Mouse (Mus musculus) lung, postnatal 0 days (tissue): ENCODE data around the gene Ager. TPM values are rescaled to one million over a fixed set of nuclear protein-coding genes. Genes with fewer than 3 reads are reported as not detected.

ENCODE experiments used
- ATAC-seq: fragments of 200-750 bp; cut with Nextera tagmentation; 2 replicates; pipeline ENCODE4 v1.8.0; 2017; ENCODE audit warnings: moderate library complexity
- DNase-seq: peaks from one replicate; pipeline ENCODE4 v3.0.0-alpha.2; 2016; ENCODE audit warnings: low spot score
- H3K27ac ChIP-seq: fragments of 300-500 bp; sonication (generic); 2 replicates; pipeline ENCODE4 v1.5.1; 2014; ENCODE audit warnings: antibody characterized with exemption, mild to moderate bottlenecking, low read length, mixed read lengths
- H3K27me3 ChIP-seq: fragments of 300-500 bp; sonication (generic); replicated peaks from 2 replicates; pipeline ENCODE4 v1.6.1; 2014; ENCODE audit warnings: low read length, mixed read lengths; ENCODE audit not compliant: insufficient read depth
- H3K36me3 ChIP-seq: fragments of 300-500 bp; sonication (generic); 2 replicates; pipeline ENCODE4 v1.6.1; 2014; ENCODE audit warnings: low read length, mixed read lengths; ENCODE audit not compliant: insufficient read depth
- H3K4me1 ChIP-seq: fragments of 300-500 bp; sonication (generic); 2 replicates; pipeline ENCODE4 v1.6.1; 2014; ENCODE audit warnings: antibody characterized with exemption, low read depth, low read length, mixed read lengths; ENCODE audit not compliant: insufficient read depth
- H3K4me2 ChIP-seq: fragments of 300-500 bp; sonication (generic); replicated peaks from 2 replicates; pipeline ENCODE4 v1.6.1; 2014; ENCODE audit warnings: low read depth, mild to moderate bottlenecking, low read length, moderate library complexity, mixed read lengths
- H3K4me3 ChIP-seq: fragments of 300-500 bp; sonication (generic); 2 replicates; pipeline ENCODE4 v1.5.1; 2014; ENCODE audit warnings: low read depth, low read length
- H3K9ac ChIP-seq: fragments of 300-500 bp; sonication (generic); replicated peaks from 2 replicates; pipeline ENCODE4 v1.6.1; 2014; ENCODE audit warnings: low read depth, mild to moderate bottlenecking
- H3K9me3 ChIP-seq: fragments of 300-500 bp; sonication (generic); 2 replicates; pipeline ENCODE4 v1.6.1; 2016; ENCODE audit warnings: low read length, mixed read lengths
- CTCF ChIP-seq: IDR thresholded peaks from 2 replicates; pipeline ENCODE4 v1.5.1; 2016; ENCODE audit warnings: antibody characterized with exemption, mild to moderate bottlenecking
- EP300 ChIP-seq: IDR thresholded peaks from 2 replicates; pipeline ENCODE4 v1.6.1; 2016; ENCODE audit warnings: antibody characterized with exemption, mild to moderate bottlenecking, control low read depth
- WGBS: fragments of 180-500 bp; shearing (Covaris S2); extraction: QIAGEN DNeasy Blood & Tissue Kit; methylation state at CpG from one replicate; pipeline ENCODE4 v1.1.7; 2014; 5-methylcytosine and 5-hydroxymethylcytosine counted together
- polyA plus RNA-seq: library from polyadenylated mRNA; unstranded; fragments of >200 nt; fragmentation: Nextera tagmentation; extraction: Ambion mirVana; gene quantifications from 2 replicates; pipeline ENCODE4 v1.2.1, GENCODE M21; 2015

The Ager gene
- polyA plus RNA-seq, 1 experiment from 2014 or later = 3,782 TPM

DNA sequence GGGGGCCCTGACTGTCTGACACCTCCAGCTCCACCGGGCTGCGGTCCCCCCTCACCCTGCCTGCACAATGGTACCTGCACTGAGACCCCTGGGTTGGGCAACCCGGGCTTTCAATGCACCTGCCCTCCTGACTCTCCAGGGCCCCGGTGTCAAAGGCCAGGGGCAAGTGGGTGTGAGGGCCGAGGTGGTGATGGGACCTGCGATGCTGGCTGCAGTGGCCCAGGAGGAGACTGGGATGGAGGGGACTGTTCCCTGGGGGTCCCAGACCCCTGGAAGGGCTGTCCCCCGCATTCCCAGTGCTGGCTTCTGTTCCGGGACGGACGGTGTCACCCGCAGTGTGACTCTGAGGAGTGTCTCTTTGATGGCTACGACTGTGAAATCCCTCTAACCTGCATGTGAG, 15.1 kb upstream of the Ager start:
- H3K36me3 ChIP-seq = no peaks in the 10 kb centered on the region
- 0 out of 2 replicates have a peak, but pooled peaks cover 4% of the 10 kb centered on the region for H3K4me1 ChIP-seq
- no peak overlapping the region for H3K9ac ChIP-seq
- WGBS = 80% methylated on average over 12 of the region's 12 CpGs
- DNase-seq (no peak), ATAC-seq (no peak)
- H3K4me2 ChIP-seq = no peak overlapping the region
- no peaks in the 10 kb centered on the region for H3K27me3 ChIP-seq
- TF ChIP-seq EP300 = no peak
- TF ChIP-seq CTCF = no peak
- no peak overlapping the region for H3K4me3 ChIP-seq
- H3K9me3 ChIP-seq = no peaks in the 10 kb centered on the region
- no peak overlapping the region for H3K27ac ChIP-seq

- no peak for TF ChIP-seq EP300
- no peak for TF ChIP-seq CTCF
- no peak overlapping the region for H3K27ac ChIP-seq
- no peaks in the 10 kb centered on the region for H3K36me3 ChIP-seq
- H3K4me3 ChIP-seq = no peak overlapping the region
- DNase-seq (peak; percentile 58), ATAC-seq (no peak; the same call in 1 of the 2 replicates)
- WGBS = 50% methylated on average over 7 of the region's 7 CpGs
- no peak overlapping the region for H3K9ac ChIP-seq
- H3K9me3 ChIP-seq = no peaks in the 10 kb centered on the region
- peaks cover 8% of the 10 kb centered on the region; the same call in 1 of the 2 replicates for H3K4me1 ChIP-seq
- H3K4me2 ChIP-seq = no peak overlapping the region
- H3K27me3 ChIP-seq = no peaks in the 10 kb centered on the region
These were observed 14.3 kb upstream of the Ager start for GRCm38 (mm10) chr17:34583397-34583796.

- no peaks in the 10 kb centered on the region for H3K9me3 ChIP-seq
- no peak overlapping the region for H3K4me3 ChIP-seq
- no peak for TF ChIP-seq EP300
- no peak overlapping the region for H3K4me2 ChIP-seq
- no peak for ATAC-seq
- DNase-seq = no peak
- no peaks in the 10 kb centered on the region for H3K27me3 ChIP-seq
- 97% methylated on average over 8 of the region's 8 CpGs for WGBS
- H3K9ac ChIP-seq = no peak overlapping the region
- no peak overlapping the region for H3K27ac ChIP-seq
- peaks cover 13% of the 10 kb centered on the region; the same call in 1 of the 2 replicates for H3K4me1 ChIP-seq
- H3K36me3 ChIP-seq = no peaks in the 10 kb centered on the region
These were observed 13.8 kb upstream of the Ager start for GRCm38 (mm10) chr17:34583819-34584218.

GRCm38 (mm10) chr17:34585121-34585520, 12.5 kb upstream of the Ager start:
- no peak for TF ChIP-seq CTCF
- TF ChIP-seq EP300 = no peak
- no peak for DNase-seq
- Histone ChIP-seq H3K27me3 (no peaks in the 10 kb centered on the region), H3K27ac (no peak overlapping the region), H3K4me2 (no peak overlapping the region), H3K36me3 (no peaks in the 10 kb centered on the region), H3K4me3 (no peak overlapping the region), H3K9me3 (no peaks in the 10 kb centered on the region), H3K4me1 (peaks cover 22% of the 10 kb centered on the region; the same call in 1 of the 2 replicates), H3K9ac (no peak overlapping the region)
- no peak for ATAC-seq
- WGBS = 90% methylated on average over 8 of the region's 8 CpGs

- Histone ChIP-seq H3K36me3 (no peaks in the 10 kb centered on the region), H3K4me3 (peak overlapping the region; percentile 50; the same call in 1 of the 2 replicates), H3K4me1 (peaks cover 30% of the 10 kb centered on the region; the same call in 1 of the 2 replicates), H3K9me3 (no peaks in the 10 kb centered on the region), H3K27ac (peak overlapping the region; percentile 89), H3K9ac (peak overlapping the region; percentile 8; the same call in 1 of the 2 replicates), H3K27me3 (no peaks in the 10 kb centered on the region), H3K4me2 (peak overlapping the region; percentile 94)
- TF ChIP-seq CTCF (no peak), EP300 (no peak)
- no peak for DNase-seq
- no peak for ATAC-seq
- 23% methylated on average over 32 of the region's 32 CpGs for WGBS
These were observed 11.5 kb upstream of the Ager start for GRCm38 (mm10) chr17:34585877-34586771.

DNA sequence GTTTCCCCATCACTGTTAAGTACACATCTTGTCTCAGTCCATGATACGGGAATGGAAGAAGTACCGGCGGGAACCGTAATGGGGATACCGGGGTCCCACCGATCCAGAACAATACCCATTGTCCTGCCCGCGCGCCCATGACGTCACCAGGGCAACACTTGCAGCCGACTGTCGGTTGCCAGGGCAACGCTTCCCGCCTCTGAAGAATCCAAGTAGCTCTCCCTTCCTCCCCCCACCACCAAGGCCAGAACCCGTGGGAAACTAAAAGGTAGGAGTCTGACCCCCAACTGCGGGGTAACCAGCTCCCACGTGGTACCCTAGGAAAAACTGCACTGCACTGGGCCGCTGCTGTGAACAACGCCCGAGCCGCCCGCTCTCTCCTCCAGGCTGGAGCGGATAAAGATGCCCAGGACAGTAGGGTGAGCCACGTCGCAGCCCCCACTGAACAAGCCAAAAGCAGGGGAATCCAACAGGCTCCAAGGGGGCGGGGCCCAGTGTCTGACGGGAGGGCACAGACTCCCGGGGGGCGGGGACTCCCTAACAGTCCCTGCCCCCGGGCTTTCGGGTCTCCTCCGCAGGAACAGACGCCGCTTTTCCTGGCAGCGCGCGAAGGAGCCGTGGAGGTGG, 10.8 kb upstream of the Ager start:
- peaks cover 30% of the 10 kb centered on the region; the same call in 1 of the 2 replicates for H3K4me1 ChIP-seq

More for the DNA sequence above, 10.8 kb upstream of the Ager start:
- Histone ChIP-seq H3K36me3 (no peaks in the 10 kb centered on the region), H3K27ac (peak overlapping the region; percentile 89), H3K9ac (peak overlapping the region; percentile 60), H3K27me3 (no peaks in the 10 kb centered on the region), H3K4me2 (peak overlapping the region; percentile 94), H3K9me3 (no peaks in the 10 kb centered on the region), H3K4me3 (peak overlapping the region; percentile 50)
- peak; percentile 94 for DNase-seq
- TF ChIP-seq CTCF = no peak
- TF ChIP-seq EP300 = no peak
- peak; percentile 72 for ATAC-seq
- WGBS = 3% methylated on average over 37 of the region's 38 CpGs
